Mouse (Mus musculus) spleen, postnatal 36 days (tissue): ENCODE data around the gene Slc24a3.

ENCODE experiments used
- DNase-seq, 2 experiments: peaks; one replicate each; pipeline ENCODE4 v3.0.0; 2022; ENCODE audit warnings: low spot score in 2 of 2, mixed read lengths in 1 of 2

Slc24a3 gene

GRCm38 (mm10) chr2:145681626-145682025, 514.1 kb downstream of the Slc24a3 start:
- DNase-seq = no peak

GRCm38 (mm10) chr2:145682924-145683323, 515.4 kb downstream of the Slc24a3 start:
- no peak for DNase-seq

- DNase-seq = no peak
Measured at GRCm38 (mm10) chr2:145683536-145683935, 516.0 kb downstream of the Slc24a3 start.

- DNase-seq = no peak
Measured at GRCm38 (mm10) chr2:145684151-145684550, 516.6 kb downstream of the Slc24a3 start.

- no peak for DNase-seq
Measured at GRCm38 (mm10) chr2:145684891-145685290, 517.3 kb downstream of the Slc24a3 start.

GRCm38 (mm10) chr2:145686017-145686416, 518.5 kb downstream of the Slc24a3 start:
- DNase-seq = no peak

GRCm38 (mm10) chr2:145691367-145692009, 523.9 kb downstream of the Slc24a3 start:
- no peak for DNase-seq
